Mouse (Mus musculus): Measurements from ENCODE around the gene Thtpa. TPM values are rescaled to one million over a fixed set of nuclear protein-coding genes. Genes with fewer than 3 reads are reported as not detected.

The Thtpa gene
- polyA plus RNA-seq, 2 experiments, result 2.6 to 4.3 TPM

DNA sequence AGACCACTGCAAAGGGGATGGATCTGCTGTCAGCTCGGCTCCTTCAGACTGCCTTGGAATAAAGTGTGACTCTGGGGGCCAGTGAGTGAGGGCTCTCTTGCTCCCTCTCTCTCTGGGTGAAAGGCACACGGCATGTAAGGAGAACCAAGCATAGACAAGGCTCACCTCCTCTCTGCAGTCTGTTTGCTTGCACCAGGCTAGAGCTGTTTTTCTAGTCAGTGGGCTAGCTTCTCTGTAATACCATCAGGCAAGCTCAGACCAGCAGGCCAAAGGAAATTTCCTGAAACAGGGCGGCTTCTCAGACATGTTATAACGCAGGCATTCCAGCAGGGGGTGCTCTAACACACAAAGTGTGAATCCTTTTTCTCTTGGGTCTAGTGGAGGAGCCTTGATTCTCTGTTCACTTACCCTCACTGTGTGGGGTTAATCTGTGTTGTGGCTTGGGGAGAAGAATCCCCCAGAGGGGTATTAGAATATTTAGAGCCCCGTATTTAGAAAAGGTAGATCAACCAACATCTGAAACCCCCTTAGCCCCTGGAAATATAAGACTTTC is 53.9 kb downstream of the Thtpa start:
- no peak overlapping the region for H3K27ac ChIP-seq
- peak; percentile 82 for TF ChIP-seq CTCF (IDR thresholded peaks at IDR 0.05; ENCODE audit: low read depth)
- no peak for TF ChIP-seq EP300 (IDR thresholded peaks at IDR 0.05; ENCODE audit: low read depth)
- no peak overlapping the region for H3K4me3 ChIP-seq (ENCODE audit: insufficient read depth in 1 of 2, low read depth in 2 of 2, low read length in 2 of 2)
- ATAC-seq (ENCODE audit: insufficient read depth), result no peak
- H3K9ac ChIP-seq (replicated peaks), result no peak overlapping the region
- peaks cover 0 to 5% of the 10 kb centered on the region in 2 experiments; a peak in 2 of 4 replicates for H3K4me1 ChIP-seq (replicated peaks; ENCODE audit: control insufficient read depth in 2 of 2, insufficient read depth in 2 of 2, low read length in 1 of 2)
- DNase-seq (ENCODE audit: low read depth in 3 of 3, low spot score in 3 of 3), result peak; percentile 12 to 31 (median 20)
- H3K9me3 ChIP-seq (ENCODE audit: control insufficient read depth, low read length), result no peaks in the 10 kb centered on the region
- WGBS (ENCODE audit: insufficient replicate concordance), result 25% methylated on average over 5 of the region's 5 CpGs
- no peaks in the 10 kb centered on the region for H3K36me3 ChIP-seq (replicated peaks; ENCODE audit: control insufficient read depth, insufficient read depth, low read depth)
- no peaks in the 10 kb centered on the region; the same call in 1 of the 2 replicates for H3K27me3 ChIP-seq (ENCODE audit: control insufficient read depth, insufficient read depth, low read length)
- no peak overlapping the region for H3K4me2 ChIP-seq (ENCODE audit: low read depth)

Other genes starting within 250 kb of the Thtpa start
- gene Homez, start 223.8 kb upstream of the Thtpa start, polyA plus RNA-seq (2012; rRNA removed), result 0.78 and 0.96 TPM in 2 replicates
- 1.8 TPM in 2 replicates for gene Homez, start 223.8 kb upstream of the Thtpa start, polyA plus RNA-seq (2014; fragmentation: Nextera tagmentation; extraction: Ambion mirVana)
- 1.9 and 2.6 TPM in 2 replicates for gene Ppp1r3e, start 217.2 kb upstream of the Thtpa start, polyA plus RNA-seq (2012; rRNA removed)
- gene Ppp1r3e, start 217.2 kb upstream of the Thtpa start, polyA plus RNA-seq (2014; fragmentation: Nextera tagmentation; extraction: Ambion mirVana), result 0.45 and 0.52 TPM in 2 replicates
- gene Bcl2l2, start 211.4 kb upstream of the Thtpa start, polyA plus RNA-seq (2012; rRNA removed), result 3.8 and 4.9 TPM in 2 replicates
- 0.47 and 0.51 TPM in 2 replicates for gene Bcl2l2, start 211.4 kb upstream of the Thtpa start, polyA plus RNA-seq (2014; fragmentation: Nextera tagmentation; extraction: Ambion mirVana)
- 0.03 and 0.06 TPM in 2 replicates for gene Gm20521, start 211.3 kb upstream of the Thtpa start, polyA plus RNA-seq (2012; rRNA removed)
- not detected in 2 replicates for gene Gm20521, start 211.3 kb upstream of the Thtpa start, polyA plus RNA-seq (2014; fragmentation: Nextera tagmentation; extraction: Ambion mirVana)
- 98.8 and 110 TPM in 2 replicates for gene Pabpn1, start 202.3 kb upstream of the Thtpa start, polyA plus RNA-seq (2012; rRNA removed)
- gene Pabpn1, start 202.3 kb upstream of the Thtpa start, polyA plus RNA-seq (2014; fragmentation: Nextera tagmentation; extraction: Ambion mirVana), result 47.1 and 51.7 TPM in 2 replicates
- 4.2 and 5.1 TPM in 2 replicates for gene Slc22a17, start 181.7 kb upstream of the Thtpa start, polyA plus RNA-seq (2012; rRNA removed)
- 0.79 and 0.96 TPM in 2 replicates for gene Slc22a17, start 181.7 kb upstream of the Thtpa start, polyA plus RNA-seq (2014; fragmentation: Nextera tagmentation; extraction: Ambion mirVana)
- gene Efs, start 168.7 kb upstream of the Thtpa start, polyA plus RNA-seq (2012; rRNA removed), result 0.54 and 0.69 TPM in 2 replicates
- gene Efs, start 168.7 kb upstream of the Thtpa start, polyA plus RNA-seq (2014; fragmentation: Nextera tagmentation; extraction: Ambion mirVana), result 0.23 and 0.39 TPM in 2 replicates
- not detected in 2 replicates for gene Il25, start 162.1 kb upstream of the Thtpa start, polyA plus RNA-seq (2012; rRNA removed)
- gene Il25, start 162.1 kb upstream of the Thtpa start, polyA plus RNA-seq (2014; fragmentation: Nextera tagmentation; extraction: Ambion mirVana), result not detected in 2 replicates
- gene Cmtm5, start 158.5 kb upstream of the Thtpa start, polyA plus RNA-seq (2012; rRNA removed), result 0.04 TPM in 1 of 2 replicates, not detected in the other
- not detected in 2 replicates for gene Cmtm5, start 158.5 kb upstream of the Thtpa start, polyA plus RNA-seq (2014; fragmentation: Nextera tagmentation; extraction: Ambion mirVana)
- 0.01 and 0.02 TPM in 2 replicates for gene Myh6, start 127.9 kb upstream of the Thtpa start, polyA plus RNA-seq (2012; rRNA removed)
- not detected in 2 replicates for gene Myh6, start 127.9 kb upstream of the Thtpa start, polyA plus RNA-seq (2014; fragmentation: Nextera tagmentation; extraction: Ambion mirVana)
- not detected in 2 replicates for gene Gm17428, start 117.9 kb upstream of the Thtpa start, polyA plus RNA-seq (2012; rRNA removed)
- not detected in 2 replicates for gene Gm17428, start 117.9 kb upstream of the Thtpa start, polyA plus RNA-seq (2014; fragmentation: Nextera tagmentation; extraction: Ambion mirVana)
- gene Myh7, start 100.2 kb upstream of the Thtpa start, polyA plus RNA-seq (2012; rRNA removed), result 0.03 and 0.07 TPM in 2 replicates
- gene Myh7, start 100.2 kb upstream of the Thtpa start, polyA plus RNA-seq (2014; fragmentation: Nextera tagmentation; extraction: Ambion mirVana), result 0.05 TPM in 1 of 2 replicates, not detected in the other
- 14.4 and 31.0 TPM in 2 replicates for gene Ngdn, start 79.3 kb upstream of the Thtpa start, polyA plus RNA-seq (2012; rRNA removed)
- gene Ngdn, start 79.3 kb upstream of the Thtpa start, polyA plus RNA-seq (2014; fragmentation: Nextera tagmentation; extraction: Ambion mirVana), result 36.0 and 39.6 TPM in 2 replicates
- 0.26 and 0.29 TPM in 2 replicates for gene Zfhx2, start 2.5 kb upstream of the Thtpa start, polyA plus RNA-seq (2012; rRNA removed)
- 0.61 and 0.62 TPM in 2 replicates for gene Zfhx2, start 2.5 kb upstream of the Thtpa start, polyA plus RNA-seq (2014; fragmentation: Nextera tagmentation; extraction: Ambion mirVana)
- gene Ap1g2, start 11.8 kb downstream of the Thtpa start, polyA plus RNA-seq (2012; rRNA removed), result 12.7 and 13.4 TPM in 2 replicates
- gene Ap1g2, start 11.8 kb downstream of the Thtpa start, polyA plus RNA-seq (2014; fragmentation: Nextera tagmentation; extraction: Ambion mirVana), result 18.6 and 21.2 TPM in 2 replicates
- gene Jph4, start 22.2 kb downstream of the Thtpa start, polyA plus RNA-seq (2012; rRNA removed), result 0.04 and 0.15 TPM in 2 replicates
- gene Jph4, start 22.2 kb downstream of the Thtpa start, polyA plus RNA-seq (2014; fragmentation: Nextera tagmentation; extraction: Ambion mirVana), result 0.04 TPM in 1 of 2 replicates, not detected in the other
- 0.06 TPM in 1 of 2 replicates, not detected in the other for gene Dhrs2, start 127.2 kb downstream of the Thtpa start, polyA plus RNA-seq (2012; rRNA removed)
- gene Dhrs2, start 127.2 kb downstream of the Thtpa start, polyA plus RNA-seq (2014; fragmentation: Nextera tagmentation; extraction: Ambion mirVana), result 0.14 TPM in 1 of 2 replicates, not detected in the other

All from liver, embryonic 14.5 days (tissue).